10 mouse cellular contexts compared by ENCODE assay signal in genomic region chr16:93834076-93834475, GRCm38 (mm10). TPM values are rescaled to one million over a fixed set of nuclear protein-coding genes. Genes with fewer than 3 reads are reported as not detected.
A peak's percentile ranks its signal among the peaks of the same experiment; 100 is the strongest.
DNase-seq lines count a peak whose midpoint lies in the region; ATAC-seq and TF ChIP-seq lines count a peak whose summit lies in the region.
"Had no signal": no experiment of that assay in that cellular context is flagged by ENCODE, and none has a peak within 500 bp of the region (broad histone marks: within the 10 kb centered on the region; RNA-seq: fewer than 3 reads in every experiment).

No protein-coding gene starts in this region.

- intact Hi-C loops in left cerebral cortex, postnatal 14 days (cut with DNase I), result no loop called here

- H3K4me2 ChIP-seq in heart, embryonic 14.5 days (ENCODE audit: low read length), result peak overlapping the region; percentile 72
- no peak overlapping the region for H3K4me2 ChIP-seq in lung, postnatal 0 days (replicated peaks; ENCODE audit: low read depth, low read length)
- H3K4me2 ChIP-seq in liver, postnatal 0 days (ENCODE audit: low read depth, low read length), result peak overlapping the region; percentile 86; the same call in 1 of the 2 replicates

- WGBS in heart, embryonic 14.5 days, result 33% methylated on average over 2 of the region's 2 CpGs
- WGBS in lung, postnatal 0 days, result 60% methylated on average over 2 of the region's 2 CpGs
- WGBS in liver, postnatal 0 days (ENCODE audit: insufficient replicate concordance), result 73% methylated on average over 2 of the region's 2 CpGs

- 0 out of 4 replicates have a peak overlapping the region, but pooled peaks of 1 of the 2 experiments have one; percentile 1 for H3K4me3 ChIP-seq in heart, embryonic 14.5 days (ENCODE audit: control insufficient read depth in 1 of 2, insufficient read depth in 1 of 2, low read depth in 1 of 2, low read length in 2 of 2)
- no peak overlapping the region for H3K4me3 ChIP-seq in lung, postnatal 0 days (ENCODE audit: low read depth, low read length)
- H3K4me3 ChIP-seq in liver, postnatal 0 days (ENCODE audit: low read depth, low read length), result no peak overlapping the region

- no peak for TF ChIP-seq EP300 in lung, postnatal 0 days (IDR thresholded peaks at IDR 0.05)
- no peak for TF ChIP-seq EP300 in liver, postnatal 0 days (IDR thresholded peaks at IDR 0.05; ENCODE audit: low read depth)

- H3K27me3 ChIP-seq in heart, embryonic 14.5 days (ENCODE audit: control insufficient read depth, insufficient read depth, low read length), result no peaks in the 10 kb centered on the region
- no peaks in the 10 kb centered on the region for H3K27me3 ChIP-seq in lung, postnatal 0 days (replicated peaks; ENCODE audit: insufficient read depth, low read length)
- H3K27me3 ChIP-seq in liver, postnatal 0 days (ENCODE audit: insufficient read depth, low read length), result no peaks in the 10 kb centered on the region

- H3K9me3 ChIP-seq in heart, embryonic 14.5 days (ENCODE audit: control insufficient read depth, low read length), result no peaks in the 10 kb centered on the region
- peaks cover 4% of the 10 kb centered on the region; the same call in 1 of the 2 replicates for H3K9me3 ChIP-seq in lung, postnatal 0 days (ENCODE audit: low read length)
- H3K9me3 ChIP-seq in liver, postnatal 0 days (ENCODE audit: low read length), result no peaks in the 10 kb centered on the region

- no peaks in the 10 kb centered on the region for H3K36me3 ChIP-seq in heart, embryonic 14.5 days (ENCODE audit: control insufficient read depth, insufficient read depth, low read length)
- H3K36me3 ChIP-seq in lung, postnatal 0 days (ENCODE audit: insufficient read depth, low read length), result no peaks in the 10 kb centered on the region
- H3K36me3 ChIP-seq in liver, postnatal 0 days (replicated peaks; ENCODE audit: insufficient read depth, low read length), result no peaks in the 10 kb centered on the region

- peaks cover 2 to 19% of the 10 kb centered on the region in 2 experiments for H3K4me1 ChIP-seq in heart, embryonic 14.5 days (ENCODE audit: control insufficient read depth in 2 of 2, insufficient read depth in 2 of 2, low read length in 2 of 2)
- H3K4me1 ChIP-seq in lung, postnatal 0 days (ENCODE audit: insufficient read depth, low read depth, low read length), result peaks cover 16% of the 10 kb centered on the region; the same call in 1 of the 2 replicates
- peaks cover 33% of the 10 kb centered on the region for H3K4me1 ChIP-seq in liver, postnatal 0 days (ENCODE audit: insufficient read depth)

- no peak overlapping the region for H3K9ac ChIP-seq in heart, embryonic 14.5 days (ENCODE audit: low read length)
- H3K9ac ChIP-seq in lung, postnatal 0 days (replicated peaks; ENCODE audit: low read depth), result no peak overlapping the region
- no peak overlapping the region for H3K9ac ChIP-seq in liver, postnatal 0 days (replicated peaks)

- no peak for DNase-seq in heart, adult 8-10 months (ENCODE audit: low spot score)
- DNase-seq in lung, postnatal 0 days (ENCODE audit: low spot score), result peak; percentile 52
- no peak for DNase-seq in lung, postnatal 25 days (ENCODE audit: low spot score)
- peak; percentile 57 for DNase-seq in adipocyte (ENCODE audit: low spot score)
- DNase-seq in liver, postnatal 0 days, result no peak
- no peak for DNase-seq in testis, postnatal 10 days (ENCODE audit: low spot score)
- no peak for DNase-seq in left cerebral cortex, postnatal 14 days (ENCODE audit: low spot score in 2 of 2)
- DNase-seq: cerebellum, postnatal 25 days had no signal

- peak overlapping the region in 1 of 2 experiments; percentile 61; a peak in 2 of 4 replicates for H3K27ac ChIP-seq in heart, embryonic 14.5 days (replicated peaks in 1 of 2; ENCODE audit: control insufficient read depth in 1 of 2, insufficient read depth in 1 of 2, low read depth in 2 of 2, low read length in 2 of 2)
- no peak overlapping the region for H3K27ac ChIP-seq in lung, postnatal 0 days (ENCODE audit: low read length)
- 0 out of 2 replicates have a peak overlapping the region, but pooled peaks have one; percentile 11 for H3K27ac ChIP-seq in liver, postnatal 0 days (ENCODE audit: low read depth)

- no peak for ATAC-seq in heart, embryonic 14.5 days (ENCODE audit: insufficient number of reproducible peaks, insufficient read depth, low FRiP score, low read depth)
- ATAC-seq in lung, postnatal 0 days, result no peak
- ATAC-seq in liver, postnatal 0 days, result no peak
- ATAC-seq: CD4-positive, CD25-positive, alpha-beta regulatory T cell, adult 4 months had no signal

- no peak for TF ChIP-seq CTCF in lung, postnatal 0 days (IDR thresholded peaks at IDR 0.05)
- no peak for TF ChIP-seq CTCF in liver, postnatal 0 days (IDR thresholded peaks at IDR 0.05; ENCODE audit: low read depth)

RNA-seq across cellular contexts. Expression of gene Morc3, which starts 2.2 kb away (rescaled TPM):
- polyA plus RNA-seq in heart, embryonic 14.5 days (2014; fragmentation: Nextera tagmentation; extraction: Ambion mirVana), result 23.8 and 27.2 TPM in 2 replicates
- total RNA-seq in heart, adult 8-10 months (2022), result 10 to 100 TPM; 12.7 to 25.2 (median 15.9) TPM
- 20.8 and 26.5 TPM in 2 replicates for polyA plus RNA-seq in lung, postnatal 0 days (2015; fragmentation: Nextera tagmentation; extraction: Ambion mirVana)
- polyA plus RNA-seq in liver, postnatal 0 days (2015; fragmentation: Nextera tagmentation; extraction: Ambion mirVana), result 11.7 and 12.3 TPM in 2 replicates
- 10 to 100 TPM; 28.7 to 33.2 TPM for total RNA-seq in left cerebral cortex, postnatal 14 days (2021)

RNA-seq across cellular contexts. Expression of gene Chaf1b, which starts 49.6 kb away (rescaled TPM):
- 39.0 and 41.1 TPM in 2 replicates for polyA plus RNA-seq in heart, embryonic 14.5 days (2014; fragmentation: Nextera tagmentation; extraction: Ambion mirVana)
- total RNA-seq in heart, adult 8-10 months (2022), result 1 to 10 TPM in 1 of 4 experiments, under 1 TPM in 3; 0.60 to 1.5 (median 0.75) TPM
- polyA plus RNA-seq in lung, postnatal 0 days (2015; fragmentation: Nextera tagmentation; extraction: Ambion mirVana), result 9.6 and 10.2 TPM in 2 replicates
- 17.2 and 18.9 TPM in 2 replicates for polyA plus RNA-seq in liver, postnatal 0 days (2015; fragmentation: Nextera tagmentation; extraction: Ambion mirVana)
- total RNA-seq in left cerebral cortex, postnatal 14 days (2021), result under 1 TPM; 0.90 to 0.97 TPM

Comparison
In these comparisons a context has a peak if more than half of its experiments do, and no peak if none do; other contexts are left out.
1. DNase-seq: peak in lung, postnatal 0 days (single experiment) and adipocyte (single experiment); none in heart, adult 8-10 months (single experiment), lung, postnatal 25 days (single experiment), liver, postnatal 0 days (single experiment), testis, postnatal 10 days (single experiment) and left cerebral cortex, postnatal 14 days (0 of 2).